Mouse (Mus musculus): Measurements from ENCODE around the gene Josd1.
"Not testable (repeated sequence)": the region's sequence is repeated elsewhere in the genome, so short reads cannot be mapped to it uniquely, and the experiment has no call there.

The Josd1 gene

GRCm38 (mm10) chr15:79691023-79691508 lies 3.3 kb upstream of the Josd1 start:
- DNase-seq, result peak in 1 of 2 experiments; percentile 66

- peak; percentile 88 to 94 for DNase-seq
Observed at GRCm38 (mm10) chr15:79690426-79691022, 2.8 kb upstream of the Josd1 start, which contains the start of gene Gtpbp1. Gtpbp1 (plus strand) TSS chr15:79690845.

- no peak for DNase-seq
Observed at GRCm38 (mm10) chr15:79689662-79690425, 2.1 kb upstream of the Josd1 start.

- no peak for DNase-seq
Observed at GRCm38 (mm10) chr15:79688268-79688956, 693 bp upstream of the Josd1 start.

GRCm38 (mm10) chr15:79687175-79687574 lies 544 bp downstream of the Josd1 start:
- no peak for DNase-seq

GRCm38 (mm10) chr15:79686046-79686869 lies 1.5 kb downstream of the Josd1 start:
- DNase-seq, result no peak

- DNase-seq, result no peak
Observed at GRCm38 (mm10) chr15:79685141-79685641, 2.5 kb downstream of the Josd1 start.

- DNase-seq, result no peak
Observed at GRCm38 (mm10) chr15:79684616-79685015, 3.1 kb downstream of the Josd1 start.

GRCm38 (mm10) chr15:79683707-79684465 lies 3.8 kb downstream of the Josd1 start:
- DNase-seq, result no peak

- no peak for DNase-seq
Observed at GRCm38 (mm10) chr15:79683146-79683545, 4.6 kb downstream of the Josd1 start.

GRCm38 (mm10) chr15:79681973-79682372 lies 5.7 kb downstream of the Josd1 start:
- no peak for DNase-seq

- DNase-seq, result no peak
Observed at GRCm38 (mm10) chr15:79677936-79678335, 9.8 kb downstream of the Josd1 start.

GRCm38 (mm10) chr15:79671828-79672348 lies 15.8 kb downstream of the Josd1 start:
- not testable (repeated sequence) for DNase-seq

GRCm38 (mm10) chr15:79670972-79671299 lies 16.8 kb downstream of the Josd1 start:
- no peak for DNase-seq

- peak; percentile 85 to 89 for DNase-seq
Observed at GRCm38 (mm10) chr15:79670249-79670971, 17.3 kb downstream of the Josd1 start, which contains the start of gene Tomm22. Tomm22 (plus strand) TSS chr15:79670861.

GRCm38 (mm10) chr15:79669195-79669594 lies 18.5 kb downstream of the Josd1 start:
- DNase-seq, result no peak

- DNase-seq, result no peak
Observed at GRCm38 (mm10) chr15:79664666-79665065, 23.1 kb downstream of the Josd1 start.

GRCm38 (mm10) chr15:79661852-79662251 lies 25.9 kb downstream of the Josd1 start:
- peak; percentile 55 to 62 for DNase-seq

GRCm38 (mm10) chr15:79658531-79659375 lies 29.0 kb downstream of the Josd1 start, which contains the start of the genes Fam227a and Cby1:
Fam227a (minus strand) TSS chr15:79658956.
Cby1 (plus strand) TSS chr15:79659199.
- peak; percentile 94 to 95 for DNase-seq
